In genomic region chr9:52193851-52194250, GRCm38 (mm10) we compare ENCODE assay signal across 27 mouse cellular contexts. TPM values are rescaled to one million over a fixed set of nuclear protein-coding genes. Genes with fewer than 3 reads are reported as not detected.
DNase-seq lines count a peak whose midpoint lies in the region; ATAC-seq and TF ChIP-seq lines count a peak whose summit lies in the region.
"Had no signal": no experiment of that assay in that cellular context is flagged by ENCODE, and none has a peak within 500 bp of the region (broad histone marks: within the 10 kb centered on the region; RNA-seq: fewer than 3 reads in every experiment).

No protein-coding gene starts in this region.

- no peak overlapping the region for H3K27ac ChIP-seq in intestine, embryonic 15.5 days
- H3K27ac ChIP-seq in intestine, postnatal 0 days (ENCODE audit: low read depth, low read length) = no peak overlapping the region
- no peak overlapping the region for H3K27ac ChIP-seq in liver, embryonic 13.5 days
- H3K27ac ChIP-seq: embryonic facial prominence, embryonic 15.5 days; hindbrain, embryonic 12.5 days; kidney, postnatal 0 days; left cerebral cortex, adult 2 months; limb, embryonic 15.5 days; neural tube, embryonic 15.5 days; stomach, embryonic 15.5 days had no signal

- 84% methylated on average over 5 of the region's 5 CpGs for WGBS in intestine, embryonic 15.5 days
- WGBS in intestine, postnatal 0 days = 78% methylated on average over 5 of the region's 5 CpGs
- WGBS in liver, embryonic 13.5 days (ENCODE audit: insufficient replicate concordance) = 50% methylated on average over 5 of the region's 5 CpGs

- H3K9ac ChIP-seq in intestine, embryonic 15.5 days = no peak overlapping the region
- H3K9ac ChIP-seq in intestine, postnatal 0 days (ENCODE audit: low read depth, low read length) = no peak overlapping the region
- H3K9ac ChIP-seq in liver, embryonic 13.5 days = no peak overlapping the region
- H3K9ac ChIP-seq: embryonic facial prominence, embryonic 15.5 days; heart, embryonic 12.5 days; hindbrain, embryonic 12.5 days; limb, embryonic 15.5 days; neural tube, embryonic 15.5 days; stomach, embryonic 15.5 days had no signal

- peak; percentile 51; the same call in 1 of the 2 replicates for ATAC-seq in intestine, embryonic 15.5 days
- ATAC-seq in intestine, postnatal 0 days = no peak
- peak; percentile 76; the same call in 1 of the 2 replicates for ATAC-seq in liver, embryonic 13.5 days (ENCODE audit: low read depth)
- peak; percentile 43; the same call in 1 of the 2 replicates for ATAC-seq in monocyte, adult 5-6 weeks (replicated peaks; ENCODE audit: insufficient number of reproducible peaks, low FRiP score, low TSS enrichment, poor library complexity, severe bottlenecking)
- ATAC-seq: CD4-positive, CD25-positive, alpha-beta regulatory T cell, adult 4 months; forebrain, embryonic 16.5 days had no signal

- H3K27me3 ChIP-seq in intestine, embryonic 15.5 days (replicated peaks) = no peaks in the 10 kb centered on the region
- H3K27me3 ChIP-seq in intestine, postnatal 0 days (replicated peaks; ENCODE audit: control insufficient read depth, insufficient read depth, low read length) = 0 out of 2 replicates have a peak, but pooled peaks cover 3% of the 10 kb centered on the region
- H3K27me3 ChIP-seq in liver, embryonic 13.5 days = no peaks in the 10 kb centered on the region
- H3K27me3 ChIP-seq: embryonic facial prominence, embryonic 15.5 days; heart, embryonic 12.5 days; hindbrain, embryonic 12.5 days; limb, embryonic 15.5 days; megakaryocyte, embryonic 14.5 days; neural tube, embryonic 15.5 days; stomach, embryonic 15.5 days had no signal

- H3K36me3 ChIP-seq in intestine, embryonic 15.5 days = no peaks in the 10 kb centered on the region
- H3K36me3 ChIP-seq in intestine, postnatal 0 days (ENCODE audit: control insufficient read depth, insufficient read depth) = no peaks in the 10 kb centered on the region
- no peaks in the 10 kb centered on the region for H3K36me3 ChIP-seq in liver, embryonic 13.5 days
- H3K36me3 ChIP-seq: embryonic facial prominence, embryonic 15.5 days; heart, embryonic 12.5 days; hindbrain, embryonic 12.5 days; limb, embryonic 15.5 days; neural tube, embryonic 15.5 days; stomach, embryonic 15.5 days had no signal

- H3K9me3 ChIP-seq in intestine, embryonic 15.5 days = no peaks in the 10 kb centered on the region
- H3K9me3 ChIP-seq in intestine, postnatal 0 days (ENCODE audit: control insufficient read depth) = no peaks in the 10 kb centered on the region
- H3K9me3 ChIP-seq in liver, embryonic 13.5 days (replicated peaks) = no peaks in the 10 kb centered on the region
- H3K9me3 ChIP-seq: embryonic facial prominence, embryonic 15.5 days; heart, embryonic 12.5 days; hindbrain, embryonic 12.5 days; limb, embryonic 15.5 days; megakaryocyte, embryonic 14.5 days; neural tube, embryonic 15.5 days; stomach, embryonic 15.5 days had no signal

- H3K4me2 ChIP-seq in intestine, embryonic 15.5 days (replicated peaks) = no peak overlapping the region
- H3K4me2 ChIP-seq in intestine, postnatal 0 days (replicated peaks; ENCODE audit: low read depth) = no peak overlapping the region
- H3K4me2 ChIP-seq in liver, embryonic 13.5 days = no peak overlapping the region
- H3K4me2 ChIP-seq: embryonic facial prominence, embryonic 15.5 days; heart, embryonic 12.5 days; hindbrain, embryonic 12.5 days; limb, embryonic 15.5 days; neural tube, embryonic 15.5 days; stomach, embryonic 15.5 days had no signal

- DNase-seq in MEL-GATA-1-ER (ENCODE audit: extremely low read depth, low read depth) = peak; percentile 55
- peak; percentile 21 for DNase-seq in liver, embryonic 13.5 days
- no peak for DNase-seq in thymus, postnatal 14 days
- no peak for DNase-seq in adrenal gland, postnatal 36 days
- DNase-seq in cerebellum, postnatal 10 days = no peak
- DNase-seq: adrenal gland, adult 2 months; cerebellum, adult 18-20 months; cerebellum, postnatal 36 days; gastrocnemius, postnatal 10 days; heart, postnatal 10 days; kidney, adult 18-20 months; right cerebral cortex, adult 18-20 months; thymus, adult 18-20 months had no signal

- no peak for TF ChIP-seq CTCF in intestine, postnatal 0 days (IDR thresholded peaks at IDR 0.05; ENCODE audit: low read depth)

- H3K4me1 ChIP-seq in intestine, embryonic 15.5 days (replicated peaks) = no peaks in the 10 kb centered on the region
- no peaks in the 10 kb centered on the region for H3K4me1 ChIP-seq in intestine, postnatal 0 days (replicated peaks; ENCODE audit: control insufficient read depth, insufficient read depth, low read length)
- peaks cover 6% of the 10 kb centered on the region for H3K4me1 ChIP-seq in liver, embryonic 13.5 days (replicated peaks)
- H3K4me1 ChIP-seq: embryonic facial prominence, embryonic 15.5 days; hindbrain, embryonic 12.5 days; limb, embryonic 15.5 days; neural tube, embryonic 15.5 days; stomach, embryonic 15.5 days had no signal

- no peak overlapping the region for H3K4me3 ChIP-seq in intestine, embryonic 15.5 days (replicated peaks)
- H3K4me3 ChIP-seq in intestine, postnatal 0 days (ENCODE audit: low read depth, low read length) = no peak overlapping the region
- H3K4me3 ChIP-seq in liver, embryonic 13.5 days (replicated peaks) = no peak overlapping the region
- H3K4me3 ChIP-seq: embryonic facial prominence, embryonic 15.5 days; heart, embryonic 12.5 days; hindbrain, embryonic 12.5 days; left cerebral cortex, adult 2 months; limb, embryonic 15.5 days; megakaryocyte, embryonic 14.5 days; neural tube, embryonic 15.5 days; stomach, embryonic 15.5 days had no signal

RNA-seq across cellular contexts. Expression of gene Zc3h12c, which starts 25.5 kb away (rescaled TPM):
- 2.0 and 2.1 TPM in 2 replicates for polyA plus RNA-seq in intestine, embryonic 15.5 days (2015; fragmentation: Nextera tagmentation; extraction: Ambion mirVana)
- polyA plus RNA-seq in intestine, postnatal 0 days (2015; fragmentation: Nextera tagmentation; extraction: Ambion mirVana) = 0.95 and 1.1 TPM in 2 replicates
- 0.40 and 0.45 TPM in 2 replicates for polyA plus RNA-seq in liver, embryonic 13.5 days (2015; fragmentation: Nextera tagmentation; extraction: Ambion mirVana)
- total RNA-seq in monocyte, adult 5-6 weeks (2017) = 3.9 to 5.5 TPM (median 4.3 TPM) in 3 replicates
- total RNA-seq in adrenal gland, postnatal 36 days (2021) = 10 to 100 TPM; 24.5 to 27.2 TPM

Comparison
In these comparisons a context has a peak if more than half of its experiments do, and no peak if none do; other contexts are left out.
1. DNase-seq: peak in MEL-GATA-1-ER (single experiment) and liver, embryonic 13.5 days (single experiment); none in thymus, postnatal 14 days (single experiment), adrenal gland, postnatal 36 days (0 of 2) and cerebellum, postnatal 10 days (0 of 2).